Mouse (Mus musculus) lung, embryonic 14.5 days (tissue): Measurements from ENCODE around the gene Fbxl14. TPM values are rescaled to one million over a fixed set of nuclear protein-coding genes. Genes with fewer than 3 reads are reported as not detected.

Experiments
- ATAC-seq: fragments of 200-750 bp; cut with Nextera tagmentation; 2 replicates; pipeline ENCODE4 v1.8.0; 2017; ENCODE audit warnings: mild to moderate bottlenecking, moderate TSS enrichment, moderate library complexity; ENCODE audit not compliant: insufficient read depth
- DNase-seq: peaks from one replicate; pipeline ENCODE4 v3.0.0-alpha.2; 2015
- H3K27ac ChIP-seq: fragments of 300-500 bp; sonication (generic); 2 replicates; pipeline ENCODE4 v1.5.1; 2014; ENCODE audit warnings: low read depth, mild to moderate bottlenecking, moderate library complexity
- H3K27me3 ChIP-seq: fragments of 300-500 bp; sonication (generic); 2 replicates; pipeline ENCODE4 v1.6.1; 2014; ENCODE audit warnings: low read length, control low read depth; ENCODE audit not compliant: insufficient read depth
- H3K36me3 ChIP-seq: fragments of 300-500 bp; sonication (generic); 2 replicates; pipeline ENCODE4 v1.6.1; 2014; ENCODE audit warnings: control low read depth; ENCODE audit not compliant: insufficient read depth
- H3K4me1 ChIP-seq: fragments of 300-500 bp; sonication (generic); 2 replicates; pipeline ENCODE4 v1.6.1; 2014; ENCODE audit warnings: antibody characterized with exemption, control low read depth; ENCODE audit not compliant: insufficient read depth
- H3K4me2 ChIP-seq: fragments of 300-500 bp; sonication (generic); 2 replicates; pipeline ENCODE4 v1.6.1; 2014; ENCODE audit warnings: mild to moderate bottlenecking
- H3K4me3 ChIP-seq: fragments of 300-500 bp; sonication (generic); 2 replicates; pipeline ENCODE4 v1.5.1; 2014; ENCODE audit warnings: low read depth, low read length
- H3K9ac ChIP-seq: fragments of 300-500 bp; sonication (generic); 2 replicates; pipeline ENCODE4 v1.6.1; 2014
- H3K9me3 ChIP-seq: fragments of 300-500 bp; sonication (generic); 2 replicates; pipeline ENCODE4 v1.6.1; 2016; ENCODE audit warnings: low read depth, low read length, control low read depth
- CTCF ChIP-seq: IDR thresholded peaks from 2 replicates; pipeline ENCODE4 v1.5.1; 2016; ENCODE audit warnings: antibody characterized with exemption, low read depth
- WGBS: fragments of 180-500 bp; shearing (Covaris S2); extraction: QIAGEN DNeasy Blood & Tissue Kit; methylation state at CpG from one replicate; pipeline ENCODE4 v1.1.7; 2014; 5-methylcytosine and 5-hydroxymethylcytosine counted together
- polyA plus RNA-seq: library from polyadenylated mRNA; unstranded; fragments of >200 nt; fragmentation: Nextera tagmentation; extraction: Ambion mirVana; gene quantifications from 2 replicates; pipeline ENCODE4 v1.2.1, GENCODE M21; 2014

Gene Fbxl14
- polyA plus RNA-seq, 1 experiment from 2014 or later = 6.2 TPM

- ATAC-seq (no peak), DNase-seq (no peak)
- Histone ChIP-seq H3K9me3 (no peaks in the 10 kb centered on the region), H3K27ac (no peak overlapping the region), H3K9ac (no peak overlapping the region), H3K27me3 (no peaks in the 10 kb centered on the region), H3K36me3 (no peaks in the 10 kb centered on the region), H3K4me2 (no peak overlapping the region), H3K4me1 (no peaks in the 10 kb centered on the region), H3K4me3 (no peak overlapping the region)
- WGBS = 81% methylated on average over 10 of the region's 10 CpGs
- no peak for TF ChIP-seq CTCF
These were observed 29.3 kb downstream of the Fbxl14 start for GRCm38 (mm10) chr6:119508634-119509375.

- H3K9ac ChIP-seq = no peak overlapping the region
- no peak overlapping the region for H3K27ac ChIP-seq
- TF ChIP-seq CTCF = no peak
- no peaks in the 10 kb centered on the region for H3K9me3 ChIP-seq
- H3K4me2 ChIP-seq = no peak overlapping the region
- no peak overlapping the region for H3K4me3 ChIP-seq
- no peaks in the 10 kb centered on the region for H3K27me3 ChIP-seq
- no peak for ATAC-seq
- no peaks in the 10 kb centered on the region for H3K4me1 ChIP-seq
- no peak for DNase-seq
- no peaks in the 10 kb centered on the region for H3K36me3 ChIP-seq
- 87% methylated on average over 13 of the region's 13 CpGs for WGBS
These were observed 30.1 kb downstream of the Fbxl14 start for GRCm38 (mm10) chr6:119509437-119510037.

GRCm38 (mm10) chr6:119512701-119513100 is 33.2 kb downstream of the Fbxl14 start:
- H3K4me3 ChIP-seq = no peak overlapping the region
- DNase-seq (no peak), ATAC-seq (no peak)
- no peaks in the 10 kb centered on the region for H3K27me3 ChIP-seq
- H3K27ac ChIP-seq = no peak overlapping the region
- H3K9me3 ChIP-seq = no peaks in the 10 kb centered on the region
- no peak overlapping the region for H3K9ac ChIP-seq
- no peak for TF ChIP-seq CTCF
- no peak overlapping the region for H3K4me2 ChIP-seq
- H3K4me1 ChIP-seq = no peaks in the 10 kb centered on the region
- no peaks in the 10 kb centered on the region for H3K36me3 ChIP-seq
- 86% methylated on average over 11 of the region's 11 CpGs for WGBS

- no peaks in the 10 kb centered on the region for H3K27me3 ChIP-seq
- DNase-seq (no peak), ATAC-seq (no peak)
- no peak overlapping the region for H3K27ac ChIP-seq
- no peaks in the 10 kb centered on the region for H3K9me3 ChIP-seq
- whole genome bisulfite sequencing = 80% methylated on average over 5 of the region's 5 CpGs
- no peak overlapping the region for H3K4me2 ChIP-seq
- H3K9ac ChIP-seq = no peak overlapping the region
- H3K4me3 ChIP-seq = no peak overlapping the region
- no peak for TF ChIP-seq CTCF
- no peaks in the 10 kb centered on the region for H3K36me3 ChIP-seq
- no peaks in the 10 kb centered on the region for H3K4me1 ChIP-seq
These were observed 34.0 kb downstream of the Fbxl14 start for GRCm38 (mm10) chr6:119513452-119513851.

- ATAC-seq = peak; percentile 31; the same call in 1 of the 2 replicates
- no peak for TF ChIP-seq CTCF
- peak; percentile 60 for DNase-seq
- Histone ChIP-seq H3K27me3 (no peaks in the 10 kb centered on the region), H3K4me2 (no peak overlapping the region), H3K36me3 (no peaks in the 10 kb centered on the region), H3K27ac (no peak overlapping the region), H3K4me3 (no peak overlapping the region), H3K9me3 (no peaks in the 10 kb centered on the region), H3K9ac (no peak overlapping the region), H3K4me1 (no peaks in the 10 kb centered on the region)
- WGBS = 40% methylated on average over 7 of the region's 7 CpGs
These were observed 34.6 kb downstream of the Fbxl14 start for GRCm38 (mm10) chr6:119514085-119514484.

GRCm38 (mm10) chr6:119520731-119521130 is 41.3 kb downstream of the Fbxl14 start:
- TF ChIP-seq CTCF = no peak
- 42% methylated on average over 9 of the region's 9 CpGs for WGBS
- Histone ChIP-seq H3K4me2 (no peak overlapping the region), H3K36me3 (no peaks in the 10 kb centered on the region), H3K27me3 (no peaks in the 10 kb centered on the region), H3K9me3 (no peaks in the 10 kb centered on the region), H3K9ac (no peak overlapping the region), H3K4me1 (0 out of 2 replicates have a peak, but pooled peaks cover 4% of the 10 kb centered on the region), H3K27ac (no peak overlapping the region), H3K4me3 (no peak overlapping the region)
- ATAC-seq (no peak), DNase-seq (no peak)

- ATAC-seq = no peak
- 75% methylated on average over 3 of the region's 3 CpGs for WGBS
These were observed 42.0 kb downstream of the Fbxl14 start for GRCm38 (mm10) chr6:119521482-119521900.

More at GRCm38 (mm10) chr6:119521482-119521900, 42.0 kb downstream of the Fbxl14 start:
- Histone ChIP-seq H3K27ac (no peak overlapping the region), H3K36me3 (no peaks in the 10 kb centered on the region), H3K4me2 (no peak overlapping the region), H3K9me3 (no peaks in the 10 kb centered on the region), H3K4me3 (no peak overlapping the region), H3K4me1 (0 out of 2 replicates have a peak, but pooled peaks cover 4% of the 10 kb centered on the region), H3K9ac (no peak overlapping the region), H3K27me3 (no peaks in the 10 kb centered on the region)
- TF ChIP-seq CTCF = no peak; the same call in 1 of the 2 replicates
- DNase-seq = no peak
